Mouse (Mus musculus): ENCODE measurements around the gene Lrrc75b.
"Not testable (repeated sequence)": the region's sequence is repeated elsewhere in the genome, so short reads cannot be mapped to it uniquely, and the experiment has no call there.

Gene Lrrc75b

GRCm38 (mm10) chr10:75568029-75568428 is 7.9 kb upstream of the Lrrc75b start:
- in situ Hi-C loops (cut with MboI): no loop called here

GRCm38 (mm10) chr10:75566765-75567164 is 6.6 kb upstream of the Lrrc75b start:
- in situ Hi-C loops (cut with MboI): not testable (repeated sequence)

- in situ Hi-C loops (cut with MboI): no loop called here
These were observed 6.2 kb upstream of the Lrrc75b start for GRCm38 (mm10) chr10:75566321-75566720.

- in situ Hi-C loops (cut with MboI): no loop called here
These were observed 5.8 kb upstream of the Lrrc75b start for GRCm38 (mm10) chr10:75565906-75566305.

GRCm38 (mm10) chr10:75565436-75565835 is 5.3 kb upstream of the Lrrc75b start:
- in situ Hi-C loops (cut with MboI): no loop called here

GRCm38 (mm10) chr10:75564687-75565265 is 4.6 kb upstream of the Lrrc75b start:
- in situ Hi-C loops (cut with MboI): no loop called here

- in situ Hi-C loops (cut with MboI): no loop called here
These were observed 2.5 kb upstream of the Lrrc75b start for GRCm38 (mm10) chr10:75562596-75562995.

- in situ Hi-C loops (cut with MboI): no loop called here
These were observed 1.0 kb upstream of the Lrrc75b start, which contains the start of gene Ggt1 for GRCm38 (mm10) chr10:75561071-75561654. TSS of gene Ggt1 (plus strand) at chr10:75561604.

GRCm38 (mm10) chr10:75560549-75560899 is 394 bp upstream of the Lrrc75b start:
- in situ Hi-C loops (cut with MboI): no loop called here

GRCm38 (mm10) chr10:75559041-75559675 is 972 bp downstream of the Lrrc75b start:
- in situ Hi-C loops (cut with MboI): no loop called here

GRCm38 (mm10) chr10:75558515-75558914 is 1.6 kb downstream of the Lrrc75b start:
- in situ Hi-C loops (cut with MboI): no loop called here

GRCm38 (mm10) chr10:75556026-75556425 is 4.1 kb downstream of the Lrrc75b start:
- in situ Hi-C loops (cut with MboI): no loop called here

GRCm38 (mm10) chr10:75555557-75555956 is 4.6 kb downstream of the Lrrc75b start:
- in situ Hi-C loops (cut with MboI): no loop called here

GRCm38 (mm10) chr10:75554090-75554489 is 6.0 kb downstream of the Lrrc75b start:
- in situ Hi-C loops (cut with MboI): no loop called here

GRCm38 (mm10) chr10:75552701-75553450 is 7.3 kb downstream of the Lrrc75b start:
- in situ Hi-C loops (cut with MboI): no loop called here

GRCm38 (mm10) chr10:75552106-75552505 is 8.0 kb downstream of the Lrrc75b start:
- in situ Hi-C loops (cut with MboI): no loop called here

- in situ Hi-C loops (cut with MboI): no loop called here
These were observed 9.0 kb downstream of the Lrrc75b start for GRCm38 (mm10) chr10:75551175-75551574.

GRCm38 (mm10) chr10:75549886-75550285 is 10.2 kb downstream of the Lrrc75b start:
- in situ Hi-C loops (cut with MboI): no loop called here

GRCm38 (mm10) chr10:75548486-75548885 is 11.6 kb downstream of the Lrrc75b start:
- in situ Hi-C loops (cut with MboI): no loop called here

GRCm38 (mm10) chr10:75547901-75548300 is 12.2 kb downstream of the Lrrc75b start:
- in situ Hi-C loops (cut with MboI): no loop called here

GRCm38 (mm10) chr10:75536123-75536522 is 24.0 kb downstream of the Lrrc75b start:
- in situ Hi-C loops (cut with MboI): no loop called here

- in situ Hi-C loops (cut with MboI): no loop called here
These were observed 24.7 kb downstream of the Lrrc75b start for GRCm38 (mm10) chr10:75535423-75535822.

GRCm38 (mm10) chr10:75534934-75535333 is 25.2 kb downstream of the Lrrc75b start:
- in situ Hi-C loops (cut with MboI): no loop called here

Data from mature B cell (primary cell).